Comparison of ENCODE assay signal across 8 mouse cellular contexts in genomic region chr19:8711506-8711905, GRCm38 (mm10). TPM values are rescaled to one million over a fixed set of nuclear protein-coding genes. Genes with fewer than 3 reads are reported as not detected.
DNase-seq lines count a peak whose midpoint lies in the region; ATAC-seq and TF ChIP-seq lines count a peak whose summit lies in the region.

No protein-coding gene starts in this region.

- WGBS in embryonic facial prominence, embryonic 11.5 days = 83% methylated on average over 4 of the region's 4 CpGs
- WGBS in kidney, embryonic 16.5 days = 46% methylated on average over 4 of the region's 4 CpGs
- 84% methylated on average over 4 of the region's 4 CpGs for WGBS in neural tube, embryonic 12.5 days

- peak overlapping the region; percentile 91 for H3K4me3 ChIP-seq in layer of hippocampus, adult 2 months
- peak overlapping the region; percentile 80; the same call in 1 of the 2 replicates for H3K4me3 ChIP-seq in embryonic facial prominence, embryonic 11.5 days (ENCODE audit: low read depth, low read length)
- H3K4me3 ChIP-seq in kidney, embryonic 16.5 days (ENCODE audit: low read length) = peak overlapping the region; percentile 80
- peak overlapping the region; percentile 76; the same call in 1 of the 2 replicates for H3K4me3 ChIP-seq in neural tube, embryonic 12.5 days

- peak overlapping the region; percentile 90 for H3K9ac ChIP-seq in embryonic facial prominence, embryonic 11.5 days (replicated peaks; ENCODE audit: low read length)
- peak overlapping the region; percentile 78 for H3K9ac ChIP-seq in kidney, embryonic 16.5 days (replicated peaks; ENCODE audit: low read length)
- H3K9ac ChIP-seq in neural tube, embryonic 12.5 days = peak overlapping the region; percentile 90

- H3K27me3 ChIP-seq in embryonic facial prominence, embryonic 11.5 days (ENCODE audit: control insufficient read depth, insufficient read depth, low read length) = no peaks in the 10 kb centered on the region
- no peaks in the 10 kb centered on the region for H3K27me3 ChIP-seq in kidney, embryonic 16.5 days (ENCODE audit: insufficient read depth, low read length)
- no peaks in the 10 kb centered on the region for H3K27me3 ChIP-seq in neural tube, embryonic 12.5 days (replicated peaks)

- no peaks in the 10 kb centered on the region for H3K9me3 ChIP-seq in embryonic facial prominence, embryonic 11.5 days (replicated peaks; ENCODE audit: control insufficient read depth, low read length)
- H3K9me3 ChIP-seq in kidney, embryonic 16.5 days (ENCODE audit: low read length) = no peaks in the 10 kb centered on the region
- no peaks in the 10 kb centered on the region for H3K9me3 ChIP-seq in neural tube, embryonic 12.5 days

- H3K4me2 ChIP-seq in embryonic facial prominence, embryonic 11.5 days (ENCODE audit: low read depth, low read length) = peak overlapping the region; percentile 65
- H3K4me2 ChIP-seq in kidney, embryonic 16.5 days (replicated peaks; ENCODE audit: low read depth, low read length) = peak overlapping the region; percentile 73
- H3K4me2 ChIP-seq in neural tube, embryonic 12.5 days (replicated peaks) = peak overlapping the region; percentile 68

- peak overlapping the region; percentile 92 for H3K27ac ChIP-seq in layer of hippocampus, adult 2 months
- H3K27ac ChIP-seq in embryonic facial prominence, embryonic 11.5 days (replicated peaks; ENCODE audit: low read depth, low read length) = no peak overlapping the region
- peak overlapping the region; percentile 94 for H3K27ac ChIP-seq in kidney, embryonic 16.5 days (ENCODE audit: low read length)
- H3K27ac ChIP-seq in neural tube, embryonic 12.5 days = no peak overlapping the region

- H3K4me1 ChIP-seq in embryonic facial prominence, embryonic 11.5 days (ENCODE audit: control insufficient read depth, insufficient read depth, low read length) = 0 out of 2 replicates have a peak, but pooled peaks cover 3% of the 10 kb centered on the region
- H3K4me1 ChIP-seq in kidney, embryonic 16.5 days (ENCODE audit: insufficient read depth, low read length) = peaks cover 33% of the 10 kb centered on the region
- peaks cover 21% of the 10 kb centered on the region for H3K4me1 ChIP-seq in neural tube, embryonic 12.5 days

- no peak for TF ChIP-seq CTCF in layer of hippocampus, adult 2 months (conservative IDR thresholded peaks at IDR 0.05)

- ATAC-seq in embryonic facial prominence, embryonic 11.5 days (replicated peaks; ENCODE audit: insufficient number of reproducible peaks, low FRiP score, low TSS enrichment, low read depth) = no peak
- no peak for ATAC-seq in kidney, embryonic 16.5 days (ENCODE audit: low FRiP score, low TSS enrichment)
- ATAC-seq in neural tube, embryonic 12.5 days (ENCODE audit: low FRiP score, low read depth) = no peak

- no peak for DNase-seq in layer of hippocampus, adult 2 months (ENCODE audit: low spot score in 2 of 2)
- no peak for DNase-seq in layer of hippocampus, adult 9-11 months
- DNase-seq in embryonic facial prominence, embryonic 11.5 days (ENCODE audit: low spot score) = no peak
- no peak for DNase-seq in gastrocnemius, adult 8-10 months (ENCODE audit: low spot score in 2 of 2)
- no peak for DNase-seq in spleen, adult 18-20 months
- DNase-seq in embryo, embryonic 10.5 days (ENCODE audit: low spot score) = no peak

- H3K36me3 ChIP-seq in embryonic facial prominence, embryonic 11.5 days (replicated peaks; ENCODE audit: control insufficient read depth, insufficient read depth, low read depth, low read length) = peaks cover 12% of the 10 kb centered on the region
- peaks cover 46% of the 10 kb centered on the region for H3K36me3 ChIP-seq in kidney, embryonic 16.5 days (ENCODE audit: insufficient read depth, low read length)
- H3K36me3 ChIP-seq in neural tube, embryonic 12.5 days = peaks cover 51% of the 10 kb centered on the region

RNA-seq across cellular contexts. Expression of gene Slc3a2, which starts 11.7 kb away (rescaled TPM):
- 100 to 1,000 TPM; 149 to 151 TPM for total RNA-seq in layer of hippocampus, adult 2 months (2021)
- polyA plus RNA-seq in embryonic facial prominence, embryonic 11.5 days (2014; fragmentation: Nextera tagmentation; extraction: Ambion mirVana) = 120 and 125 TPM in 2 replicates
- polyA plus RNA-seq in kidney, embryonic 16.5 days (2015; fragmentation: Nextera tagmentation; extraction: Ambion mirVana) = 141 and 146 TPM in 2 replicates
- polyA plus RNA-seq in neural tube, embryonic 12.5 days (2016; fragmentation: Nextera tagmentation; extraction: Ambion mirVana) = 144 and 147 TPM in 2 replicates
- total RNA-seq in gastrocnemius, adult 8-10 months (2022) = 10 to 100 TPM; 29.7 to 37.0 (median 31.1) TPM

RNA-seq across cellular contexts. Expression of gene Wdr74, which starts 24.1 kb away (rescaled TPM):
- 10 to 100 TPM; 47.4 to 55.0 TPM for total RNA-seq in layer of hippocampus, adult 2 months (2021)
- 91.0 and 92.3 TPM in 2 replicates for polyA plus RNA-seq in embryonic facial prominence, embryonic 11.5 days (2014; fragmentation: Nextera tagmentation; extraction: Ambion mirVana)
- 101 and 108 TPM in 2 replicates for polyA plus RNA-seq in kidney, embryonic 16.5 days (2015; fragmentation: Nextera tagmentation; extraction: Ambion mirVana)
- polyA plus RNA-seq in neural tube, embryonic 12.5 days (2016; fragmentation: Nextera tagmentation; extraction: Ambion mirVana) = 83.5 and 85.1 TPM in 2 replicates
- total RNA-seq in gastrocnemius, adult 8-10 months (2022) = 10 to 100 TPM; 14.0 to 16.7 (median 14.9) TPM

RNA-seq across cellular contexts. Expression of gene 1700092M07Rik, which starts 29.0 kb away (rescaled TPM):
- 1 to 10 TPM; 1.5 to 3.4 TPM for total RNA-seq in layer of hippocampus, adult 2 months (2021)
- polyA plus RNA-seq in embryonic facial prominence, embryonic 11.5 days (2014; fragmentation: Nextera tagmentation; extraction: Ambion mirVana) = 1.1 and 1.8 TPM in 2 replicates
- polyA plus RNA-seq in kidney, embryonic 16.5 days (2015; fragmentation: Nextera tagmentation; extraction: Ambion mirVana) = 1.9 and 2.0 TPM in 2 replicates
- 2.3 and 3.6 TPM in 2 replicates for polyA plus RNA-seq in neural tube, embryonic 12.5 days (2016; fragmentation: Nextera tagmentation; extraction: Ambion mirVana)
- total RNA-seq in gastrocnemius, adult 8-10 months (2022) = not detected

RNA-seq across cellular contexts. Expression of gene Stx5a, which starts 29.7 kb away (rescaled TPM):
- total RNA-seq in layer of hippocampus, adult 2 months (2021) = 10 to 100 TPM; 69.5 to 78.4 TPM
- 107 and 110 TPM in 2 replicates for polyA plus RNA-seq in embryonic facial prominence, embryonic 11.5 days (2014; fragmentation: Nextera tagmentation; extraction: Ambion mirVana)
- 150 and 154 TPM in 2 replicates for polyA plus RNA-seq in kidney, embryonic 16.5 days (2015; fragmentation: Nextera tagmentation; extraction: Ambion mirVana)
- polyA plus RNA-seq in neural tube, embryonic 12.5 days (2016; fragmentation: Nextera tagmentation; extraction: Ambion mirVana) = 129 TPM in 2 replicates
- 10 to 100 TPM; 12.3 to 19.8 (median 14.9) TPM for total RNA-seq in gastrocnemius, adult 8-10 months (2022)

RNA-seq across cellular contexts. Expression of gene Nxf1, which starts 45.4 kb away (rescaled TPM):
- 100 to 1,000 TPM; 102 to 106 TPM for total RNA-seq in layer of hippocampus, adult 2 months (2021)
- polyA plus RNA-seq in embryonic facial prominence, embryonic 11.5 days (2014; fragmentation: Nextera tagmentation; extraction: Ambion mirVana) = 230 and 238 TPM in 2 replicates
- polyA plus RNA-seq in kidney, embryonic 16.5 days (2015; fragmentation: Nextera tagmentation; extraction: Ambion mirVana) = 213 and 218 TPM in 2 replicates
- polyA plus RNA-seq in neural tube, embryonic 12.5 days (2016; fragmentation: Nextera tagmentation; extraction: Ambion mirVana) = 186 and 216 TPM in 2 replicates
- 10 to 100 TPM; 24.0 to 34.0 (median 27.7) TPM for total RNA-seq in gastrocnemius, adult 8-10 months (2022)

Comparison
In these comparisons a context has a peak if more than half of its experiments do, and no peak if none do; other contexts are left out.
1. H3K27ac ChIP-seq: peak in layer of hippocampus, adult 2 months (single experiment) and kidney, embryonic 16.5 days (single experiment); none in embryonic facial prominence, embryonic 11.5 days (single experiment) and neural tube, embryonic 12.5 days (single experiment).
2. Peak in every context shown above with its lines, with median percentiles within 50 percentile points of each other: H3K4me3 ChIP-seq, H3K4me2 ChIP-seq and H3K9ac ChIP-seq.